Mouse (Mus musculus): ENCODE data around the gene Gm17402.

Gene Gm17402

GRCm38 (mm10) chr3:67375063-67375462 is at the start of gene Gm17402:
Gene Gm17402, minus strand, starts transcription at chr3:67375163.
- no peak for DNase-seq (ENCODE audit: low read depth, low spot score)

GRCm38 (mm10) chr3:67378215-67378614 is 3.3 kb upstream of the Gm17402 start:
- no peak for DNase-seq (ENCODE audit: low read depth, low spot score)

GRCm38 (mm10) chr3:67374360-67374778 is 594 bp downstream of the Gm17402 start:
- no peak for DNase-seq (ENCODE audit: low read depth, low spot score)

GRCm38 (mm10) chr3:67373872-67374271 is 1.1 kb downstream of the Gm17402 start, which contains the start of gene Mlf1:
Gene Mlf1, plus strand, starts transcription at chr3:67374097.
- peak; percentile 89 for DNase-seq (ENCODE audit: low read depth, low spot score)

- DNase-seq (ENCODE audit: low read depth, low spot score) = no peak
Observed at GRCm38 (mm10) chr3:67372781-67373180, 2.2 kb downstream of the Gm17402 start.

GRCm38 (mm10) chr3:67372194-67372593 is 2.8 kb downstream of the Gm17402 start:
- no peak for DNase-seq (ENCODE audit: low read depth, low spot score)

- no peak for DNase-seq (ENCODE audit: low read depth, low spot score)
Observed at GRCm38 (mm10) chr3:67369407-67370079, 5.4 kb downstream of the Gm17402 start.

- DNase-seq (ENCODE audit: low read depth, low spot score) = no peak
Observed at GRCm38 (mm10) chr3:67367481-67367880, 7.5 kb downstream of the Gm17402 start.

GRCm38 (mm10) chr3:67366087-67366892 is 8.7 kb downstream of the Gm17402 start:
- DNase-seq (ENCODE audit: low read depth, low spot score) = no peak

- no peak for DNase-seq (ENCODE audit: low read depth, low spot score)
Observed at GRCm38 (mm10) chr3:67358376-67358775, 16.6 kb downstream of the Gm17402 start.

GRCm38 (mm10) chr3:67352763-67353149 is 22.2 kb downstream of the Gm17402 start:
- no peak for DNase-seq (ENCODE audit: low read depth, low spot score)

- peak; percentile 47 for DNase-seq (ENCODE audit: low read depth, low spot score)
Observed at GRCm38 (mm10) chr3:67352128-67352762, 22.7 kb downstream of the Gm17402 start.

- DNase-seq (ENCODE audit: low read depth, low spot score) = no peak
Observed at GRCm38 (mm10) chr3:67351406-67352127, 23.4 kb downstream of the Gm17402 start.

GRCm38 (mm10) chr3:67346674-67347073 is 28.3 kb downstream of the Gm17402 start:
- no peak for DNase-seq (ENCODE audit: low read depth, low spot score)

- DNase-seq (ENCODE audit: low read depth, low spot score) = peak; percentile 47
Observed at GRCm38 (mm10) chr3:67344599-67344998, 30.4 kb downstream of the Gm17402 start.

GRCm38 (mm10) chr3:67343004-67343662 is 31.8 kb downstream of the Gm17402 start:
- peak; percentile 26 for DNase-seq (ENCODE audit: low read depth, low spot score)

- DNase-seq (ENCODE audit: low read depth, low spot score) = no peak
Observed at GRCm38 (mm10) chr3:67340921-67341320, 34.0 kb downstream of the Gm17402 start.

- DNase-seq (ENCODE audit: low read depth, low spot score) = no peak
Observed at GRCm38 (mm10) chr3:67339558-67339957, 35.4 kb downstream of the Gm17402 start.

GRCm38 (mm10) chr3:67322422-67322821 is 52.5 kb downstream of the Gm17402 start:
- DNase-seq (ENCODE audit: low read depth, low spot score) = no peak
